Mouse (Mus musculus) C2C12 (cell line): ENCODE results near the gene Lrrc55. TPM values are rescaled to one million over a fixed set of nuclear protein-coding genes. Genes with fewer than 3 reads are reported as not detected.

Experiments used
- H3K27me3 ChIP-seq: one replicate; pipeline ENCODE4 v1.6.1; 2011; ENCODE audit not compliant: control insufficient read depth, insufficient read depth, insufficient read length
- H3K36me3 ChIP-seq: one replicate; pipeline ENCODE4 v1.6.1; 2011; ENCODE audit not compliant: control insufficient read depth, insufficient read depth
- H3K4me3 ChIP-seq: one replicate; pipeline ENCODE4 v1.5.1; 2011; ENCODE audit warnings: mild to moderate bottlenecking, control low read depth; ENCODE audit not compliant: poor library complexity, insufficient read depth, severe bottlenecking
- H3K79me2 ChIP-seq: one replicate; pipeline ENCODE4 v1.6.1; 2011; ENCODE audit not compliant: control insufficient read depth, insufficient read depth
- H3K79me3 ChIP-seq: one replicate; pipeline ENCODE4 v1.6.1; 2011; ENCODE audit warnings: low read depth, control low read depth
- H3ac ChIP-seq: one replicate; pipeline ENCODE3; 2011; ENCODE audit warnings: low read depth; ENCODE audit not compliant: control insufficient read depth, insufficient read length
- CEBPB ChIP-seq: IDR thresholded peaks from one replicate; pipeline ENCODE4 v1.6.1; 2011; ENCODE audit warnings: low read depth, mild to moderate bottlenecking, control low read depth, moderate library complexity
- CTCF ChIP-seq: IDR thresholded peaks from one replicate; pipeline ENCODE4 v1.5.1; 2011; ENCODE audit not compliant: control insufficient read depth, insufficient read depth, insufficient read length
- FOSL1 ChIP-seq: IDR thresholded peaks from one replicate; pipeline ENCODE4 v1.8.0; 2011; ENCODE audit warnings: mild to moderate bottlenecking, low read length; ENCODE audit not compliant: poor library complexity, insufficient read depth, severe bottlenecking
- MAX ChIP-seq: IDR thresholded peaks from one replicate; pipeline ENCODE4 v1.6.1; 2011; ENCODE audit warnings: mild to moderate bottlenecking, control low read depth
- MYOD1 ChIP-seq: IDR thresholded peaks from one replicate; pipeline ENCODE4 v1.6.1; 2011; ENCODE audit warnings: low read depth; ENCODE audit not compliant: control insufficient read depth, insufficient read length
- MYOG ChIP-seq: IDR thresholded peaks from one replicate; pipeline ENCODE4 v1.6.1; 2011; ENCODE audit not compliant: control insufficient read depth, insufficient read length; ENCODE audit errors: extremely low read depth
- USF1 ChIP-seq: IDR thresholded peaks from one replicate; pipeline ENCODE4 v1.6.1; 2011; ENCODE audit warnings: low read depth, mild to moderate bottlenecking, control low read depth, moderate library complexity
- polyA plus RNA-seq: library from polyadenylated mRNA; unstranded; fragments of >200 nt; fragmentation: generic; extraction: Trizol; gene quantifications from one replicate; pipeline ENCODE4 v1.2.1, GENCODE M21; 2012; ENCODE audit warnings: missing spikeins

Lrrc55 gene
- polyA plus RNA-seq, 1 experiment: not detected

GRCm38 (mm10) chr2:85150373-85150772 lies 46.6 kb downstream of the Lrrc55 start:
- Histone ChIP-seq H3K4me3 (no peak overlapping the region), H3K36me3 (no peaks in the 10 kb centered on the region), H3K27me3 (no peaks in the 10 kb centered on the region), H3K79me2 (no peaks in the 10 kb centered on the region), H3ac (no peak overlapping the region), H3K79me3 (no peaks in the 10 kb centered on the region)
- no peak for TF ChIP-seq USF1
- TF ChIP-seq MYOG: no peak
- TF ChIP-seq FOSL1: no peak
- no peak for TF ChIP-seq CTCF
- TF ChIP-seq MAX: no peak
- no peak for TF ChIP-seq CEBPB
- no peak for TF ChIP-seq MYOD1

DNA sequence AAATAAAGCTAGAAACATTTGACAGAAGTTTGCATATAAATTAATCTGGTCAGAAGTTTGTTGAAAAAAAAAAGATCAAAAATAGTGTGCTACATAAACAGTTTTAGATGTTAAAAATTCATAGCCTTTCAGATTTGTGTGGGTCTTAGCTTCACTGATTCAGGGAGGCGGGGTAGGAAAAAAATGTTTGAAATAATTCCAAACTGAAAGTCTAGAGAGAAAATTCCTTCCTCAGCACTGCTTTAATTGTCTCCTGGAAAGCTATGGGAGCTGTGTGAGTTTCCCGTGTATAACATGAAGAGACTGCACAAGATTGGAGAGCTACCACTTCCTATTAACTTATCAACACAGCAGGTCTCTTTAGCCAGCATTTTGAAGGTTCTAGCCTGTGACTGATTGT lies 49.5 kb downstream of the Lrrc55 start:
- H3K36me3 ChIP-seq: no peaks in the 10 kb centered on the region
- no peaks in the 10 kb centered on the region for H3K79me3 ChIP-seq
- no peak overlapping the region for H3K4me3 ChIP-seq
- no peak overlapping the region for H3ac ChIP-seq
- no peaks in the 10 kb centered on the region for H3K79me2 ChIP-seq
- H3K27me3 ChIP-seq: no peaks in the 10 kb centered on the region
- TF ChIP-seq MYOD1: no peak
- TF ChIP-seq MYOG: no peak
- TF ChIP-seq USF1: no peak
- TF ChIP-seq CTCF: no peak
- TF ChIP-seq MAX: no peak
- TF ChIP-seq FOSL1: no peak
- no peak for TF ChIP-seq CEBPB

GRCm38 (mm10) chr2:85145346-85145745 lies 51.7 kb downstream of the Lrrc55 start:
- Histone ChIP-seq H3K79me3 (no peaks in the 10 kb centered on the region), H3ac (no peak overlapping the region), H3K79me2 (no peaks in the 10 kb centered on the region), H3K27me3 (no peaks in the 10 kb centered on the region), H3K36me3 (no peaks in the 10 kb centered on the region), H3K4me3 (no peak overlapping the region)
- no peak for TF ChIP-seq CEBPB
- TF ChIP-seq MYOD1: no peak
- TF ChIP-seq CTCF: no peak
- TF ChIP-seq MYOG: no peak
- no peak for TF ChIP-seq USF1
- TF ChIP-seq FOSL1: no peak
- no peak for TF ChIP-seq MAX

DNA sequence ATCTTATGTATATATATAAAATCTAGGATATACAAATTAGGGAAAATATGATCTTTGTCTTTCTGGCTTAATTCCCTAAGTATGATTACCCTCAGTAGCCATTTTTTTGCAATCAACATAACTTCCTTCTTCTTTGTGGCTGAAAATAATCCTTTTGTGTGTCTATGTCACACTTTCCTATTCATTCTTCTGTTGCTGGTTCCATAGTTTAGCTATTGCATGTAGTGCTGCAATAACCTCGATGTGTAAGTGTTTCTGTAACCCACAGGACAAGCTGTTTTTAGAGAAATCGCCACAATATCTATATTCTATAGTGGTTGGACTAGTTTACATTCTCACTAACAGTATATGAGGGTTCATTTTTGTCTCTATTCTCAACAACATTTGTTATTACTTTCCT lies 52.1 kb downstream of the Lrrc55 start:
- no peak overlapping the region for H3ac ChIP-seq
- H3K79me2 ChIP-seq: no peaks in the 10 kb centered on the region
- H3K36me3 ChIP-seq: no peaks in the 10 kb centered on the region

DNA sequence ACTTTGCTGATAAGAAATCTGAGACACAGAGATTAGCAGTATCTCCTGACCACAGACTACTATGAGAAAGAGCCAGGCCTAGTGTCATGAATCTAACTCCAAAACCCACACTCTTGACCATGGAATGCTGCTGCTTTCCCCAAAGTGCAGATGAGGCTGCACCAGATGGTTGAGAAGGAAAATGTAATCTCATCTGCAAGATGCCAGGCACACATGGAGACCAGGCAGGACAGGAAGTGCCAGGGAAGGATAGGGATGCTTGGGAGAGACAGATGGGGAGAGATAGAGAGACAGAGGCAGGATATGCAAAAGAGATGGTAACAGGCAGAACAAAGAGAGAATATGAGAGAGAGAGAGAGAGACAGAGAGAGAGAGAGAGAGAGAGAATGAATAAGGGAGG lies 56.2 kb downstream of the Lrrc55 start:
- no peaks in the 10 kb centered on the region for H3K79me3 ChIP-seq
- no peak overlapping the region for H3ac ChIP-seq
- H3K79me2 ChIP-seq: no peaks in the 10 kb centered on the region
- no peak overlapping the region for H3K4me3 ChIP-seq
- peaks cover 6% of the 10 kb centered on the region for H3K27me3 ChIP-seq
- H3K36me3 ChIP-seq: no peaks in the 10 kb centered on the region
- TF ChIP-seq MYOG (no peak), MYOD1 (no peak), FOSL1 (no peak), CTCF (no peak), MAX (no peak), USF1 (no peak), CEBPB (no peak)

More for the DNA sequence above, 52.1 kb downstream of the Lrrc55 start:
- H3K79me3 ChIP-seq: no peaks in the 10 kb centered on the region
- TF ChIP-seq MYOG (no peak), FOSL1 (no peak), CTCF (no peak), USF1 (no peak), MAX (no peak), CEBPB (no peak), MYOD1 (no peak)
- no peak overlapping the region for H3K4me3 ChIP-seq
- H3K27me3 ChIP-seq: no peaks in the 10 kb centered on the region

- Histone ChIP-seq H3K36me3 (no peaks in the 10 kb centered on the region), H3ac (no peak overlapping the region), H3K79me3 (no peaks in the 10 kb centered on the region), H3K4me3 (no peak overlapping the region), H3K27me3 (peaks cover 6% of the 10 kb centered on the region), H3K79me2 (no peaks in the 10 kb centered on the region)
- TF ChIP-seq USF1 (no peak), MYOD1 (no peak), FOSL1 (no peak), CTCF (no peak), MYOG (no peak), CEBPB (no peak), MAX (no peak)
Measured at GRCm38 (mm10) chr2:85139846-85140245, 57.2 kb downstream of the Lrrc55 start.
